Mouse (Mus musculus) testis, adult 2 months (tissue): ENCODE data around the gene Reep1.

Experiments used
- CTCF ChIP-seq: fragments of 200-500 bp; IDR thresholded peaks from 2 replicates; pipeline ENCODE4 v1.5.1; 2012; ENCODE audit warnings: low read depth, mild to moderate bottlenecking, inconsistent platforms, low read length, moderate library complexity; ENCODE audit not compliant: control insufficient read depth, insufficient read depth, insufficient replicate concordance
- POLR2A ChIP-seq: fragments of 200-500 bp; IDR thresholded peaks from 2 replicates; pipeline ENCODE4 v1.6.1; 2012; ENCODE audit warnings: low read depth, mild to moderate bottlenecking, inconsistent platforms, low read length, moderate library complexity; ENCODE audit not compliant: control insufficient read depth

DNA sequence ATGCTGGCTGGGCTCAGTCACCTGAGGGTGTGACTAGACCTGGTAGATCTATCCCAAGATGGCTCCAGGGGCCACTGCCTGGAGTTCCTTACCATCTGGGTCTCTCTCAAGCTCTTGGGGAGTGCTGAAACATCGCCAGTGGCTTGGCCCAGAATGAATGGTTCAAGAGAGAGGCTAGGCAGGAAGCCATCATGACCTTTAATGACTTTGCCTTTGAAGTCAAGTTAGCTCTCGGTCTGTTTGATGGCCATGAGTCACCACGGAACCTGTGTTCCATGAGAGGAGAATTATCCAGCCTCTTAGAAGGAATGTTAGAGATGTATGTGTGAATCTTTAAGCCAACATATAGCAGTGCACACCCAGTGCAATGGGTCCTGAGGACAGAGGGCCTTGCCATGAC is 92.0 kb downstream of the Reep1 start:
- TF ChIP-seq POLR2A = no peak
- TF ChIP-seq CTCF = no peak
